Mouse (Mus musculus): Measurements from ENCODE around the gene Gja4. TPM values are rescaled to one million over a fixed set of nuclear protein-coding genes. Genes with fewer than 3 reads are reported as not detected.
A peak's percentile ranks its signal among the peaks of the same experiment; 100 is the strongest.

Gene Gja4
- total RNA-seq, 2 experiments from 2014 or later = 12.7 to 16.1 TPM

DNA sequence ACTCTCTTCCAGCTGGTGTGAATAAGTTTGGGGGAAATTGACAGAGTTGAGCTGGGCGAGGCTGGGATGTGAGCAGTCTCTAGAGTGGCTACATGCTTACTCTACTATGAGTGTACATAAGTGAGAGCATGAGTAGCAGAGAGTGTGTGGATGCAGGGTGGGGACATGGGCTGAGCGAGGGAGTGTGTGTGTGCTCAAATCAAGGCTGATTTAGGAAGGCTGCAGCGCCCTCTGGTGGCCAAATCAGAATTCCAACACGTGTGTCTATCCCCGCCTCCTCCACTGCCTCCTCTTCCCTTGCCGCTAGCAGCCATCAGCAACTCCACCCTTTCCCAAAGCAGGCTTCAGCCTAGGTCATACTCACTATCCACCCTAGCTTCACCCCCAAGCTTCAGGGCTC lies 10.9 kb upstream of the Gja4 start:
- DNase-seq = peak; percentile 89

DNA sequence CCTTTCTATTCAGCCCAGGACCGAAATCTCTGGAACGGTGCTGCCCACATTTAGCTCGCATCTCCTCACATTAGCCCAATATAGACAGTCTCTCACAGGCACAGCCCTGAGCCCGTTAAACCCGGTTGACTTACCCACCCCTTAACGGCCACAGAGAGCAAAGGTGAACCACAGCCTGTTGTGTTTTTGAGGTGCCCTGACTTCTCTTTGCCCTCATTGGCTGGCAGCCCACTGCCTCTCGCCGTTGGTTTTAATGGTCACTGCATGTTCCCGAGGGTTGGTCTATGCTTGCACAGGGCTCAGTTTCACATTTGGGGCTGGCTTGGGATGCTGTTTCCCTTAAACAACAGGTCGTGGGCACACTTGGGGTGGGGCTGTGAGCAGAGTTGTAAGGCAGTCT lies 10.5 kb upstream of the Gja4 start:
- DNase-seq = no peak

DNA sequence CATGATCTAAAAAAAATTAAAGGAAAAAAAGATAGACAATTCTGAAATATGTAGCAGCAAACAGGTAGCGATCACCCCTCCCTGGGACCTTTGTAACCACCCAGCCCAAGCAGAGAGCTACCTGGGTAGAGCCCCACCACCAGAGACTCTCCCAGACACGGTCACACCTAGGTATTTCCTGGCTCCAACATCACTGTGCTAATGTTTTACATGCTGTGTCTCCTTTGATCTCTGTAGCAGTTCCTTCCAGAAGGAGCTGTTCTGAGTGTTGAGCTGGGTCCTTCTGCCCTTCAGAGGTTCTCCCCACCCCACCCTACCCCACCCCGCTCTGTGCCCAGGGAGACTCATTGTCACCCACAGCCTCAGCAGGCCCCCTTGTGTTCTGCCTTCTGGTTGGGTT lies 9.8 kb upstream of the Gja4 start:
- no peak for DNase-seq

DNA sequence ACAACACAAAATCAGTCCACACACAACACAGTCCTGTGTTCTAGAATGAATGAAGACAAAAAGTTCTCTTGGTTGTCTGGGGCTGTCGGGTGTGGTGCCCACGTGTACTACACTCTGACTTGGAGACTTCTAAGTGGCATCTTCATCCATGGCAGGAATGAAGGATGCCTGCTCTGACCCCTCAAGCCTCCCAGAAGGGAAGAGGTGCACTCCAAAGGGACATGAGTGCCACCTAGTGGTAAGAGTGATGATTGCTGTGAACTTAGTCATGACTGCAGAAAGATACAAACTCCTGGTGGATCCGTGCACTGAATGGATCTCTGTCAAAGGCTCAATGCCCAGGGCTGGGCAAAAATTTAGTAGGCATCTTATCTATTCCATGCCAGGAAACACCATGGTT lies 5.8 kb upstream of the Gja4 start:
- DNase-seq = peak; percentile 69

DNA sequence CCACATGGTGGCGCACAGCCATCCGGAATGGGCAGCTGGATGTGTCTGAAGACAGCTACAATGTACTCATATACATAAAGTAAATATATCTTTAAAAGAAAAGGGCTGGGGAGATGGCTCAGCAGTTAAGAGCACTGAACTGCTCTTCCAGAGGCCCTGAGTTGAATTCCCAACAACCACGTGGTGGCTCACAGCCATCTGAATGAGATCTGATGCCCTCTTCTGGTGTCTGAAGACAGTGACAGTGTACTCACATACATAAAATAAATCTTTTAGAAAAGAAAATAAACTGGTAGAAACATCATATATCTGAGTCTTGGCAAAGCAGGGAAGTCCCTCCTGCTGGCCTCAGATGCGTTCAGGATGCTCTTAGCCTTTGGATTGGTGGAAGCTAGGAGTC lies 3.3 kb upstream of the Gja4 start:
- DNase-seq = no peak

DNA sequence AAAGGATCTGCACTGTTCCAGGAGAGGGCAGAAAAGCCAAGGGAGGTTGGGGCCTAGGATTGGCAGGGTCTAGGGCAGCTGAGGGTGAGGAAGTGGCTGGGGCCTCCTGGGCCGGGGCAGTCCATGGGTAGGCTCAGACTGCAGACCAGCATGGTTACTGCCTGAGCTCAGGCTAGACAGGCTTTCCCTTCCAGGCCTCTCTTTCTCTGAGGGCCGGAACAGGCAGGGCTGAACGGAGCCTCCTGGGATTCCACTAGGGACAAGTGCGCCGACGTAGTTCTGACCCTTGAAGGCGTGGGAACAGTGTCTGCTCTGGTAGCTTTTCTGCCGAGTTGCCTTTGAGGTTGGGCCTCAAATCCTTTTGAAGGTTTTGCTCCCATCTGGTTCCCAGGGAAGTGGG lies 1.9 kb upstream of the Gja4 start:
- DNase-seq = no peak

DNA sequence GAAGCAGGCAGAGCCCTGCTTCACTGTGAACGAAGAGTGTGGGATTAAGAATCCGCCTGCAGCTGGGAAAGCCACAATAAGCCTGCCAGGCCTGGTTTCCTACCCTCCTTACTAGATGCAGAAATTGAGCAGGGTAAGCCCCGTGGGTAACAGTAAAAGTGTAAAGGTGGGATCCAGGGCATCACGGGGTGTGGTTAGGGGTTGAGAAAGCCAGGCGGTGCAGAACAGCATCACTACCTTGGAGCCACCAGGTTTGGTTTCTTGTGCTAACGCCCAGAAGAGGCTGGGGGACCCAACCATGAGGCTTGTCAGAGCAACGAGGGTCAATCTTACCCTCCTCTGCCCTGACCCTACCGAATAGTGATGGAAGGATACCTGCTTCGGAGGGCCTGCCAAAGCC lies 746 bp upstream of the Gja4 start:
- no peak for DNase-seq

DNA sequence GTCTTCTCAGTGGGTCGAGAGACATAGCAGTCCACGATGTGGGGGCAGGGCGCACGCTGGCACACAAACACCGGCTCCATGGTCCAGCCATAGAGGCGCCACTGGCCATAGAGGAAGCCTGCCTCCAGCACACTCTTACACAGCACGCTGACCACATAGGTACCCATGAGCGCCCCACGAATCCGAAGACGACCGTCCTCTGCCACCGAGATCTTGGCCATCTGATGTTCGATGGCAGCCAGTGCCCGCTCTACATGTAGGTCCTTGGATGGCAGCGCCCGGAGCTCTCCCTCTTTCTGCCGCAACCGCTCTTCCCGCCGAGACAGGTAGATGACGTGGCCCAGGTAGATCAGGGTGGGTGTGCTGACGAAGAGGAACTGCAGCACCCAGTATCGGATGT lies 1.5 kb downstream of the Gja4 start:
- DNase-seq = no peak

DNA sequence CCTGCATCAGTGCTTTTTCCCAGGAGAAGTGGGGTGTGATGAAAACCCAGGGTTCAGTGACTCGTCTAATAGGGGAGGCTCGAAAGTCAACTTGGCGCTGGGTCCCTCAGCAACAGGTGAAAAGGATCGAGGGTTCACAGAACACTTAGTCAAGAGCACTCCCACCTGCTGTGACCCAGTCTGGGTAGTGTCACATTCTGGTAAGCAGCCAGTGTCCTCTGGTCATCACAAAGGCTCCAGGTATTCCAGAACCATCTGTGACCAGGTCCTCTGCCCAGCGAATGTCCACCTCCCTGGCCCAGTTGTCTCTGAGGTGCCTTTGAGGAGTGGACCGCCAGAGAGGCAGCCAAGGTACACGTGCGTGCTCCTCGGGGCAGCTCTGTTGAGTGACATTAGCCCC lies 2.3 kb downstream of the Gja4 start:
- DNase-seq = no peak

DNA sequence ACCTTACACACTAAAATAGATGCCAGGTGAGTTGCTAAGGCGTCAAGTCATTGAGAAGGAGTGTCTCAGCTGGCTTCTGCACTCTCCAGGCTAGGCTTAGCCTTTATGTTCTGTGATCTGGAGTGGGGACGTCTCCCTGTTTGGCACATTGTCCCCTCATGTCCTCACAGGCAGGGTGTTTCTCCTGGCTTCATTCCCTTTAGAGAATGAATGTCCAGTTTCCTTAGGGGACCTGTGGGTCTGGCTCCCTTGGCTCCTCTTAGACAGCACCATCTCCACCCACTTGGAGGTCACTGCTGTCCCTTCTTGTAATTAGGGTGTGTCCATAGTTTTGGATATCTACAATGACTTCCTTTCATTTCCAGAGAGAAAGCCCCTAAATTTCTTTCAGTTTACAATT lies 6.9 kb downstream of the Gja4 start:
- DNase-seq = no peak

DNA sequence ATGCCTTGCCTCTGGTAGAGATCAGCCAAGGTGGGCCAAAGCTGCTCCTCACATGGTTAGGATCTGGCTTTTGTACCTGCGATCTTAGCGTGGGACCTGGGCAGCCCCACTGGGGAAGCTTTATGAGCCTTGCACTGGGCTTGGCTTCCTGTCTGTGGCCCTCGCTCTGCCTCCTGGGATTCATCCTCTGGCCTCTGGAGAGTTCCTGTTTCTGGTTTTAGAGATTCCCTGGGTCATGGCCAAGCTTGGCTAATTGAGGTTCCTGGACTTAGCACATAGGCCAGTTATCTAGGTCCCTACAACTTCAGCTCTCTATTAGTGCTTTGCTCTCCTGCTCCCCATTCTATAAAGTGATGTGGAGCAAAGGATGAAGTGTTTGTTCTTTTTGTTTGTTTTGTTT lies 10.0 kb downstream of the Gja4 start:
- DNase-seq = no peak

DNA sequence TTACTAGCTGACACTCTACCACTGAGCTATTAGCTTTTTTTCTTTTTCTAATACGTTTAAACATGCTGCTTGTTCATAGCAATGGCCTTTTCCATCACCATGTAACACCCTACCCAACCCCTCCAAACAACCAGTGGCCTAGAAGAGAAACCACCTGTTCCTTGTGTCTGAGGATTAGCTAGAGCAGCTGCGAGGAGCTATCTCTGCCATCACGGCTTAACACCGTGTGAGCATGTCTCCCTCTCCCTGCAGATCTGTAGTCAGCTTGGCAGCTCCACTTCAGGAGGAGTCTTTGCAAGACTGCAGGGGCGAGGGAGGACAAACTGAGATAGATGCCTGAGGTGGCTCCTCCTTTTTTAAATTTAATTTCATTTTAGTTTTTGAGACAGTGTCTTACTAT lies 13.3 kb downstream of the Gja4 start:
- DNase-seq = no peak

DNA sequence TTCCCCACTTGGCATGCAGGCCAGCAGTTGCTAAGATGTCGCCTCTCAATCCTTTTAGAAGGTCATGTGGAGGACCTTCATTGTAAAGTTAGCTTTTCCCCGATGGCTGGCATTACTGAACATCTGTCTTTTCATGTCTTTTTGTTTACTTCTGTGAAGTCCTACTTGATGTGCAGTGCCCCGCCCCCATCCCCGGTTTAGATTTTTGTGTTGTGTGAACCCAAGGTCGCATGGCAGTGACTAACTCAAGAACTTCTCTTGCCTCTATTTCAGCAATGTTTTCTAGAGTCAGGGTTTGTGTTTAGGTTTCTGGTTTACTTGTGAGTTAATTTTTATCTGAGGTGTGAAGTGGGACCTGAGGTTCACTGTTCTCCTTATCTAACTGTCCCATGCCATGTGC lies 21.2 kb downstream of the Gja4 start:
- no peak for DNase-seq

DNA sequence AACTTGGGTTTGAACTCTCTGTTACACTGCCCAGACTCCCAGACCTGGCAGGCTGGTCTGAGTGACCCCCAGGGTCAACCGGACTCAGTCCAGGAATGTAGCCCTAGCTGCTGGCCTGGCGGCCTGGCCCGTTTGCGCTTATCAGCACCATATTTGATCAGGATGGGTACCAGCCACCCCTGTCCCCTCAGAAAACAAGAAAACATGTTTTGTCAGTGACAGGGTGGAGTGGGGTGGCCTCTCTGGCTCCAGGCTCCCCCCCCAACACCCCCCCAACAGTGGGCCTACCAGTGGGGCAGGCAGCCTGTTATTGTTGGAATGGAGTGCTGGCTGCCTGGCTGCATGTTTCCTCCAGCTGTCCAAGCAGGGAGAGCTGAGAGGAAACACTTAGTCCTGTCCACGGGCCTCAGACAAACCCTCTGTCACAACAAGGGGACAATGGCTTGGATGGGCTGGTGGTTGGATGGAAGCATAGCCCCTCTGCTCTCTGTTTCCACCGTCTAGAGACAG lies 24.7 kb downstream of the Gja4 start:
- peak; percentile 15 for DNase-seq

DNA sequence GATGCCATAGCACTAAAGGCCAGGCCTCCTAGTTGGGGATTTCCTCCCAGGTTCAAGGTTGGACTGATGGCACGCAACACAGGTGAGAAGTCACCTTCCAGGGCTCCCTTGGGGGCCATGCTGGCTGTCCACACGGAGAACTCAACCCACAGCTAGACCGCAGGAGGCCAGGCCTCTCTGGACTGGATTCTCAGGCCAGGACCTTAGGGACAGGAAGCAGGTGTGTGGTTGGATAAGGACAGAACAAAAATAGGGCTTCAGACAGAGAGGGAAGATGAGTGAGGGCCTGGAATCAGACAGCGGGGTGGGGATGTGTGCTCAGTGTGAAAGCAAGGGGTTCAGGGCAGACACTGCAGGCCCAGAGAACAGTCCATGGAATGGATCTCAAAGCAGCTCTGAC lies 26.9 kb downstream of the Gja4 start:
- DNase-seq = no peak

DNA sequence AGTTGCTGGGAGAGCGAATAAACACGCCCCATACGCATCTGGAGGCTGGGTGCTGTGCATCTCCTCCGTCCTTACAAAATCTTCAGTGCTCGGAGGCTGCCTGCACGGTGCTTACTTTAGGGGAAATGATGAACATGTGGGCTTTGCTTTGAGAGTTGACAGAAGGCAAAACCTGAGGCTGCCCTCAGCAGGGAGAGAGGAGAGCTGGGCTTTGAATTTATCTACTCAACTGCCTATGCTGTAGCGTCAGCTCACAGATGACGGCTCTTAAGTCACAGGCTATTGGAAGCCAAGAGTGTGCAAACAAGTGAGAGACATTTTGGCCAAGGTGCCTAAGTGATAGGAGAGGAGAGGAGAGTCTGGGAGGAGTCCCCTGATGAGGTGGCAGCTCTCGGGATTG lies 34.6 kb downstream of the Gja4 start:
- no peak for DNase-seq

DNA sequence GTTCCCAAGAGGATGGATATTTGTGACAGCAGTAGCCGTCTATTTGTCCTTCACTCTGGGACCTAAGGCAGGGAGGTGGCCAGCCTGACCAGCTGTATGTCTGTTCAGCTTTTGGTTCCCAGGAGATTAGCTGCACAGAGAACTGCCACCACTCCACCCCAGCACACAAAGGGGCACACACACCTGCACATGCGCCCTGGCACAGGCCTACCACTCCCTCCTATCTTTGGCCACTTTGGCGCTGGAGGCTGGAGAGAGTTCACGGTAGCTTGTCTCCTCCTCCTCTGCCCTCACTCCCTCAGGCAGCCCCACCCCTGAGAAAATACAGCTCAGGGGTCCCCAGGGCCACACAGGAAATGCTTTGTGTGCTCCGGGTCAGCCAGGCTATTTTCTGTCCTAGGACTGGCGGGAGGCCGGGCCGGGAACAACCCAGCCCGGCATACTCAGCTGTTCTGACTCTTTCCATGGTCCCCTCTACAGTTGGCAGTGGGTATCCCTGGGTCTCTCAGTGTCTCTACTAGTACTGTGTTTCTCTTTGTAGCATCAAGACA lies 35.3 kb downstream of the Gja4 start:
- DNase-seq = peak; percentile 29

DNA sequence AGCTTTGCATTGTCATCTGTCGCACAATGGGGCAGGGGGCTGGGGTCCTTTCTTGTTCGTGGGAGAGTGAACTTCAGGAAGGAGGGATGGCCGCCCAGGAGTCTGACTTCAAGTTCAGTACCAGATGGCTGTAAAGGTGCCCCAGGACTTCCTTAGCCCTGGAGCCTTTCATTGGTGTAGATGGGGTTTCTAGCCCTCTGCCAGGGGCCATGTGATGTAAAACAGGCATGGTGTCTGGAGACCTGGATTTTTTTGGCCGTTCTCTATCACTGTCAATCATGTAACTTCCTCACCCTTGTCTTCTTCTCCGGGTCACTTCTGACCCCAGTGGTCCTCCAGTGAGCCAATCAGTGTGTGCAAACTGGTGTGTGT lies 49.7 kb downstream of the Gja4 start:
- no peak for DNase-seq

DNA sequence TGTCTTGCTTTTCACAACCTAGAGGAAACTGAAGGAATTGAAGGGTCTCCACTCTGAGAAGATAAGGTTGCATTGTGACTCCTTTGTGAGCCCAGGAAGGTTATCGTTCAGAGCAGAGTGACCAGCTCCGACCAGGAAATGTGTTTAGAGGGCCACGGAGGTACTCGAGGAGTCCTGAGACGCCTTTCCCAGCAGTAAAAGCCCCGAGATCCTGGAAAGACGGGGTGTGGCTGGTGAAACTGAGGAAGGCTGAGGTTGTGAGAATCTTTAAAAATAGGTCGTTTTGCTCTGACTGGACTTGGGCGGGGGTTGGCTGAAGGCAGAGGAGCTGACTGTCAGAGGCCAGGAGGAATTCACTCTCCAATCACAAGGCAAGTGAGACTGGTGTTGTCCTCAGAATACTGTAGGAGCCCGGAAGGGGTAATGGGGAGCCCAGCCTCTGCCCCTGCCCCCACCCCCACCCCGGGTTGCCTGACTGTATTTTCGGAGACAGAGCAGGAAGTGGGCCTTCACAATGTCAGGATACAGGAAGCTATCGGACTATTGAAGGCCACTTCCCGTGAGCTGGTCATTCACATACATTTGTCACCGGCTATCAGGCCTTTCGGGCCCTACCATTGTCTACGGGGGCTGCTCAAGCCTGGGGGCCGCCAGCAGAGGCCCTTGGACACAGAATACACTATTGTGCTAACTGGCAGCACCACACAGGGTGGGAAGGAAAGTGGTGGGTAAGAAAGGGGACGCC lies 50.2 kb downstream of the Gja4 start:
- DNase-seq = no peak

DNA sequence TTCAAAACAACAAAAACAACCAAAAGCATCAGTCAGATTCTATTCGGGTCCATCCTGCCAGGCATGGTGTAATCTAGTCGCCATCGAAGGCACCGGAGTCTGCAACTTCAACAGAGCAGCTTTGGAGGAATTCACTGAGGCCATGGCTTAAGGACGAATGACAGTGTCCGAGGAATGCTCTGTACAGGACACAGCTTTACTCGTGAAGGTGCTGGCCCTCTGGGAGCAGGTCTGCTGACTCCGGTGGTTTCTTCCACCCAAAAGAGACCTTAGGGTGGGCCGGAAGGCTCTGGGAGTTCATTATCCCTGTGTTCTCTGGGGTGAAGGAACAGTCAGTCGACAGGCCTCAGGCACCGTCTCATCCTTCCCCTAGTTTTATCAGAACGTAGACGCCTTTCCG lies 52.2 kb downstream of the Gja4 start:
- no peak for DNase-seq
